Mouse (Mus musculus) midbrain, embryonic 14.5 days (tissue): Measurements from ENCODE around the gene Dus1l. TPM values are rescaled to one million over a fixed set of nuclear protein-coding genes. Genes with fewer than 3 reads are reported as not detected.
"Not testable (repeated sequence)": the region's sequence is repeated elsewhere in the genome, so short reads cannot be mapped to it uniquely, and the experiment has no call there.

Source experiments
- ATAC-seq: fragments of 200-750 bp; cut with Nextera tagmentation; 2 replicates; pipeline ENCODE4 v1.8.0; 2017; ENCODE audit warnings: moderate number of reproducible peaks, moderate library complexity; ENCODE audit not compliant: low FRiP score, low TSS enrichment
- DNase-seq: peaks from one replicate; pipeline ENCODE4 v3.0.0-alpha.2; 2015
- H3K27ac ChIP-seq: fragments of 300-500 bp; sonication (generic); replicated peaks from 2 replicates; pipeline ENCODE4 v1.5.1; 2014; ENCODE audit warnings: mild to moderate bottlenecking, low read depth, low read length, moderate library complexity
- H3K27me3 ChIP-seq: fragments of 300-500 bp; sonication (generic); 2 replicates; pipeline ENCODE4 v1.6.1; 2014; ENCODE audit warnings: low read length, control low read depth, mixed read lengths; ENCODE audit not compliant: control insufficient read depth, insufficient read depth
- H3K36me3 ChIP-seq: fragments of 300-500 bp; sonication (generic); 2 replicates; pipeline ENCODE4 v1.6.1; 2014; ENCODE audit warnings: low read length, control low read depth; ENCODE audit not compliant: control insufficient read depth, insufficient read depth
- H3K4me1 ChIP-seq: fragments of 300-500 bp; sonication (generic); 2 replicates; pipeline ENCODE4 v1.6.1; 2014; ENCODE audit warnings: mild to moderate bottlenecking, antibody characterized with exemption, low read length, control low read depth; ENCODE audit not compliant: control insufficient read depth, insufficient read depth
- H3K4me2 ChIP-seq: fragments of 300-500 bp; sonication (generic); 2 replicates; pipeline ENCODE4 v1.6.1; 2014; ENCODE audit warnings: mild to moderate bottlenecking, low read length, moderate library complexity
- H3K4me3 ChIP-seq: fragments of 300-500 bp; sonication (generic); replicated peaks from 2 replicates; pipeline ENCODE4 v1.5.1; 2014; ENCODE audit warnings: low read depth, low read length
- H3K9ac ChIP-seq: fragments of 300-500 bp; sonication (generic); replicated peaks from 2 replicates; pipeline ENCODE4 v1.6.1; 2014; ENCODE audit warnings: mild to moderate bottlenecking, low read length, moderate library complexity
- H3K9me3 ChIP-seq: fragments of 300-500 bp; sonication (generic); 2 replicates; pipeline ENCODE4 v1.6.1; 2016; ENCODE audit warnings: low read length, control low read depth, mixed read lengths; ENCODE audit not compliant: control insufficient read depth
- WGBS: fragments of 180-500 bp; shearing (Covaris S2); extraction: QIAGEN DNeasy Blood & Tissue Kit; methylation state at CpG from one replicate; pipeline ENCODE4 v1.1.7; 2014; 5-methylcytosine and 5-hydroxymethylcytosine counted together
- polyA plus RNA-seq: library from polyadenylated mRNA; unstranded; fragments of >200 nt; fragmentation: Nextera tagmentation; extraction: Ambion mirVana; gene quantifications from 2 replicates; pipeline ENCODE4 v1.2.1, GENCODE M21; 2014

Gene Dus1l
- polyA plus RNA-seq, 1 experiment from 2014 or later, result 48.0 TPM

DNA sequence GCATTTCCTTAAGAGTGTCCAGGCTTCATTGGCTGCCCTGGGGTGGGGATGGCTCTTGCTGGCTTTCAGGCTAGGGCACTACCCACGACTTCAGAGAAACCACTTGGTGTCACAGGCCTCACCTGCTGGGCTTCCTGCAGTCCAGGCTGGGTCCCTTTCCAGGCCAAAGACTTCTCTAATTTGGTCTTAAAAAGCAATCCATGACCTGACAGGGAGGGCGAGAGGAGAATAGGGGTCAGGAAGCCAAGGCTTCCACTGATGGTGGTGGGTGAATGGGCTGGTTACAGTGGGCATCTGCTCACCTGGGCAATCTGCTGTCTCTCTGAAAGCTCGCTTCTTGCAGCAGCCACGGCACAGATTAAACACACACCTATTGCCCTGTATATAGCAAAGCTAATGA, 6.8 kb downstream of the Dus1l start:
- Histone ChIP-seq H3K4me1 (peaks cover 7% of the 10 kb centered on the region), H3K9ac (no peak overlapping the region), H3K4me2 (no peak overlapping the region), H3K9me3 (no peaks in the 10 kb centered on the region), H3K4me3 (no peak overlapping the region), H3K27me3 (no peaks in the 10 kb centered on the region), H3K36me3 (peaks cover 80% of the 10 kb centered on the region), H3K27ac (no peak overlapping the region)
- DNase-seq (no peak), ATAC-seq (no peak)
- WGBS, result 89% methylated on average over 4 of the region's 4 CpGs

DNA sequence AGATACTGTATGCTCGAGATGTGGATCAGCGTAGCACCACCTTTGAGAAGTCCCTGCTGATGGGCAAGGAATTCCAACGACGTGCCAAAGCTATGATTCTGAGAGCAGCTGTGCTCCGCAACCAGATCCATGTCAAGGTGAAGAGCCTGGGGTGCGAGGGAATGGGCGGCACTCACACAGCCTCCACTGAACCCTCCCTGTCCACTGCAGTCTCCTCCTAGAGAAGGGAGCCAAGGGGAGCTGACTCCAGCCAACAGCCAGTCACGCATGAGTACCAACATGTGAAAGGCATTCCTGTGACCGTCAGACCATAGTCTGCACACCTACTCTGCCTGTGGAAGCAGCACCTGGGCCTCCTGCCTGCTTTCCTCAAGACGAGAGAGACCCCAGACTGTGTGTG, 7.7 kb downstream of the Dus1l start:
- not testable (repeated sequence) for H3K27me3 ChIP-seq

DNA sequence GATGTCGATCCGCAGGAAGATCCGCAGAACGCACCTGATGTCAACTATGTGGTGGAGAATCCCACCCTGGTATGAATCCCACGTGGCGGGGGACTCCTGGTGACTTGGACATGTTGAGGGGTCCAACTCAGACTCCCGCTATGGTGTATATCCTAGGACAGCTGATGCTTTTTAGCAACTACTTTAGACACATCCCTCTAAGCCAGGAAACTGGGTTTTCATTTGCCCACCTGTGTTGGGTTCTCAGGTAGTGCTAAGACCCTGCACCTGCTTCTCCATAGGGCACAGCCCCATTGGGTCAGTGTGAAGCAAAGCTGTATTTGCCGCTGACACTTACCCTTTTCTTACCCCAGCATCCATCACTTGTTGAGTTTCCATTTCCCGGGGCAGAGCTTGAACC, 11.1 kb downstream of the Dus1l start:
- DNase-seq, result no peak
- whole genome bisulfite sequencing, result 35% methylated on average over 9 of the region's 9 CpGs
- H3K4me1 ChIP-seq, result peaks cover 15% of the 10 kb centered on the region
- H3K4me3 ChIP-seq, result peak overlapping the region; percentile 91
- H3K9me3 ChIP-seq, result no peaks in the 10 kb centered on the region
- no peak for ATAC-seq
- H3K4me2 ChIP-seq, result peak overlapping the region; percentile 90
- H3K9ac ChIP-seq, result peak overlapping the region; percentile 97
- no peaks in the 10 kb centered on the region for H3K27me3 ChIP-seq
- H3K36me3 ChIP-seq, result peaks cover 66% of the 10 kb centered on the region
- no peak overlapping the region for H3K27ac ChIP-seq

More for the DNA sequence above, 7.7 kb downstream of the Dus1l start:
- DNase-seq, H3K4me1 ChIP-seq, H3K9me3 ChIP-seq, ATAC-seq, H3K9ac ChIP-seq, H3K4me2 ChIP-seq, H3K27ac ChIP-seq, H3K4me3 ChIP-seq: not testable (repeated sequence)
- 91% methylated on average over 9 of the region's 10 CpGs for WGBS
- peaks cover 73% of the 10 kb centered on the region for H3K36me3 ChIP-seq

DNA sequence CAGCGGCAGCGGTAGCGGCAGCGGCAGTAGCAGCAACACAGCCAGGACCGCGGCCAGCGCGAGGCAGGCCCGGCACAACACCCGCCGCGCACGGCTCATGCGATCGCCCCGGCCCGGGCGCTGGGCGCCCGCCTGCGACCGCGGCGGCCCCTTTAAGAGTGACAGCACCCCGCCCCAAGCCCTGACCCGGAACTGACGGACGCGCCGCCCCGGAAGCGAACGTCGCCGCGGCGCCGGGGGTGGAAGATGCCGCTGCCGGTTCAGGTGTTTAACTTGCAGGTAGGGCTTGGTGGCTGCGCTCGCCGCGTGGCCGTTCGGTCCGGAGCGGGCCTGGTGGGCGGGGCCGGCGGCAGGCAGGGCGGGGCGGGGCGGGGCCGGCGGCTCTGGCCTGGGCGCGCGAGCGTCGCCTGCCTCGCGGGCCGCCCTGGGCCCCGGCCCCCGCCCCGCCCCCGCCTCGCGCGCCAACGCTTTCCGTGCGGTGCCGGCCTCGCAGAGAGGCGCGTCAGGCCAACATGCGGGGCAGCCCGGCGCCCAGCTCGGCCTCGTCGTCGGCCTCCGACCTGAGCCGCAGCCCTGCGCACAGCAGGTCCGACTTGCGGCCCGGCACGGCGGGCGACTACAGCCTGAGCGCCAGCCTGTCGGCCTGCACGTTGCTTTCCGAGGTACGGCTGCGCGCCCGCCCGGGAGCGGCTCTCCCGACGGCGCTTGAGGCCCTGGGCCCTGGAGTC, 12.0 kb downstream of the Dus1l start, which contains the start of the genes Rfng and Gps1:
Rfng (minus strand) TSS at position 144 of the 728 bp plus-strand sequence.
Gps1 (plus strand) TSS at position 209 of the 728 bp plus-strand sequence.
- Histone ChIP-seq H3K4me1 (peaks cover 15% of the 10 kb centered on the region), H3K4me2 (peak within 1 kb of the TSS; percentile 90), H3K36me3 (peaks cover 65% of the 10 kb centered on the region), H3K9ac (peak within 1 kb of the TSS; percentile 97), H3K27ac (peak within 1 kb of the TSS; percentile 83), H3K9me3 (no peaks in the 10 kb centered on the region), H3K4me3 (peak within 1 kb of the TSS; percentile 91), H3K27me3 (no peaks in the 10 kb centered on the region)
- DNase-seq (peak; percentile 93), ATAC-seq (peak; percentile 86)
- under 1% methylated on average over 105 of the region's 107 CpGs for WGBS

DNA sequence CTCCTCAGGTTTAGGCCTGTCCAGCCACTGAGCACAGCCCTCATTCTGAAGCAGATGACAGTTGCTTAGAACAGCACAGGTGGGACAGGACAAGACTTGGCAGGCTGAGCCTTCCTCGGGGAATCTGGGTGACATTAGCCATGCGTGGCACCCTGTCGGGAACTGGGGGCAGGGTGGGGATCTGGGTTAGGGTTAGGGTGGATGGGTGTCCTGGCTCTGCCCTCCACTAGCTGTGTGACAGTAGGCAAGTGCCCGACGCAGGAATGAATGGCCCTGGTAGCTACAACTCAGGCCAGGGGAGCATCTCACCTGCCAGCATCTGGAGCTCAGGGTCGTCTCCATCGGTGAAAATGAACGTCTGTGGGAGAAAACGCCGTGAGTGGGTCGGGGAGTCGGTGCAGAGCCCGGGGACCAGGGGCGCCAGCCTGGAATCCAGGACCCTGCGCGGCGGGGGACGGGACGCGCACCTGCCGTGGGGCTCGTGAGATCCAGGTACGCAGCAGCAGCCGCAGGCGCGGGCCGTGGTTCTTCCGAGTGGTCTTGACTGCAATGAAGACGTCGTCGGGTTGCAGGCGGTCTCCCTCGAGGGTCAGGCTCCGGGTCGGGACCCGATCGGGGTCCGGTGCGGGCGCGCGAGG, 12.7 kb downstream of the Dus1l start:
- 2% methylated on average over 40 of the region's 42 CpGs for WGBS
- H3K36me3 ChIP-seq, result peaks cover 60% of the 10 kb centered on the region

DNA sequence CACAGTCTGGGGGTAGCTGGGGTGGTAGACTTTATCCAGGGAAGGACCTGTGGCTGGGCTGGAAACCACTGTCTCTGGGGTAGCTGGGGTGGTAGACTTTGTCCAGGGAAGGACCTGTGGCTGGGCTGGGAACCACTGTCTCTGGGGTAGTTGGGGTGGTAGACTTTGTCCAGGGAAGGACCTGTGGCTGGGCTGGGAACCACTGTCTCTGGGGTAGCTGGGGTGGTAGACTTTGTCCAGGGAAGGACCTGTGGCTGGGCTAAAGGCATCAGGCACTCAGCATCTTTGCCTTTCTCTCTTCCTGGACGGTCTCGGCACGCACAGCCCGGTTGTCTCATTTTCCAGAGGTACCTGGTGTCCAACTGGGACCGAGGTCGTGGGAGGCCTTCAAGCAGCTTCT, 14.8 kb downstream of the Dus1l start:
- not testable (repeated sequence) for H3K27me3 ChIP-seq, H3K27ac ChIP-seq, H3K9me3 ChIP-seq, H3K4me3 ChIP-seq, DNase-seq, ATAC-seq, H3K9ac ChIP-seq, H3K4me2 ChIP-seq
- WGBS, result 93% methylated on average over 6 of the region's 6 CpGs
- Histone ChIP-seq H3K4me1 (peaks cover 15% of the 10 kb centered on the region), H3K36me3 (peaks cover 38% of the 10 kb centered on the region)

More for the DNA sequence above, 12.7 kb downstream of the Dus1l start:
- peak overlapping the region; percentile 90 for H3K4me2 ChIP-seq
- peak overlapping the region; percentile 91 for H3K4me3 ChIP-seq
- ATAC-seq (peak; percentile 21), DNase-seq (no peak)
- peak overlapping the region; percentile 97 for H3K9ac ChIP-seq
- no peaks in the 10 kb centered on the region for H3K9me3 ChIP-seq
- H3K27ac ChIP-seq, result peak overlapping the region; percentile 83
- H3K27me3 ChIP-seq, result no peaks in the 10 kb centered on the region
- H3K4me1 ChIP-seq, result peaks cover 15% of the 10 kb centered on the region

DNA sequence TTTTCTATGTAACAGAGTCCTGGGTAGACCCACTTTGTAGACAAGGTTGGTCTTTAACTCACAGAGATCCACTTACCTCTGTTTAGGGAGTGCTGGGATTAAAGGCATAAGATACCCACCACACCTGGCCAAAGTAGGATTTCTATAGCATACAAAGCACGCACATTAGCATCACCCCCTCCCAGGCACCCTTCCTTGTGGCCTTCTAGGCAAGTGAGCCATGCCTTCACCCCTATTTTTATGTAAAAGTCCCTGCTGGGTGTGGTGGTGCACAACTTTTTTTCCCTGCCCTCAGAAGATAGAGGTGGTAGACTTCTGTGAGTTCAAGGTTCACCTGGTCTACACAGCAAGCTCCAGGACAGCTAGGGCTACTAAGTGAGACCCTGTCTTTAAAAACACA, 16.3 kb downstream of the Dus1l start:
- WGBS, result 79% methylated on average over 1 of the region's 1 CpGs
- H3K4me1 ChIP-seq, result peaks cover 9% of the 10 kb centered on the region
- no peak for DNase-seq
- H3K27ac ChIP-seq, result no peak overlapping the region
- no peak overlapping the region for H3K4me3 ChIP-seq
- H3K36me3 ChIP-seq, result peaks cover 32% of the 10 kb centered on the region
- H3K9me3 ChIP-seq, result no peaks in the 10 kb centered on the region
- no peaks in the 10 kb centered on the region for H3K27me3 ChIP-seq
- no peak overlapping the region for H3K4me2 ChIP-seq
- no peak overlapping the region for H3K9ac ChIP-seq
- ATAC-seq, result no peak

DNA sequence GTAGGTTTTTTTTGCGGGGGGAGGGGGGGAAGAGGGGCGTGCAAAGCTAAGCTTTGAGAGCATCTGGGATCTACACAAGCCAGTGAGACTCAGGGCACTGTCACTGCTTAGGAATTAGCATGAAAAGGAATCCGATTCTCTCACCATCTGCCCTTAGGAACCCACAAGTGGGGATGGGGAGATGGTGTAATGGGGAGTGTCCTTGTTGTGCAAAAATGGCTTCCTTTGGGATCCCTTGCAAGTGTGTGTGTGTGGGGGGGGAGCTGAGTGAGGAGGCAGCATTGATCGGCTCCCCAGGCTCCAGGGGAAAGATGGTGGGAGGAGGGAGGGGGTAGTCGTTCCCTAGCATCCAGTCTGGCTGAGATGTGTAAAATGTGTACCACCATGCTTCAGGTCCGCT, 19.1 kb downstream of the Dus1l start:
- Histone ChIP-seq H3K27me3 (no peaks in the 10 kb centered on the region), H3K4me1 (no peaks in the 10 kb centered on the region), H3K4me3 (no peak overlapping the region), H3K9ac (no peak overlapping the region), H3K4me2 (no peak overlapping the region), H3K9me3 (no peaks in the 10 kb centered on the region), H3K36me3 (peaks cover 24% of the 10 kb centered on the region), H3K27ac (no peak overlapping the region)
- no peak for ATAC-seq
- DNase-seq, result no peak
- 21% methylated on average over 6 of the region's 6 CpGs for WGBS
